Mouse (Mus musculus): Measurements from ENCODE around the gene Vars. TPM values are rescaled to one million over a fixed set of nuclear protein-coding genes. Genes with fewer than 3 reads are reported as not detected.
"Not testable (repeated sequence)": the region's sequence is repeated elsewhere in the genome, so short reads cannot be mapped to it uniquely, and the experiment has no call there.

Gene Vars
- polyA plus RNA-seq, 2 experiments, result 88.3 to 163 TPM

DNA sequence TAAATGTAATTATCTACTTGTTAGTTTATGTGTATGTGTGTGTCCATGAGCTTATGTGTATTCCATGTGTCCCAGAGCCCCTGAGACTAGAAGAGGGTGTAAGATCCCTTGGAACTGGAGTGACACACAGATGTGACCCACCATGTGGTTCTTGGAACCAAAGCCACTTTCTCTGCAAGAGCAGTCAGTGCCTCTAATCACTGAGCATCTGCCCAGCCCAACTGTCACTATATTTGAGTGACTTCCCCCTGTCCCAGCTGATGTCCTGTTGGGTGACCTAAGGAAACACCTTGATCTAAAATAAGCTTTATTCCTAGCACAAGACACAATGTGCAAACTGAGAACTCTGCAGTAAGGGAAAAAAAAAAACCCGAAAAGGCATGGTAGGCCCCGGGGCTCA lies 27.5 kb downstream of the Vars start:
- Histone ChIP-seq H3K9me3 (ENCODE audit: control insufficient read depth, low read length) (no peaks in the 10 kb centered on the region), H3K36me3 (ENCODE audit: control insufficient read depth, insufficient read depth, low read length) (no peaks in the 10 kb centered on the region), H3K4me1 (ENCODE audit: control insufficient read depth, insufficient read depth, low read length) (peaks cover 13% of the 10 kb centered on the region; the same call in 1 of the 2 replicates), H3K9ac (ENCODE audit: low read depth, low read length, severe bottlenecking) (0 out of 2 replicates have a peak overlapping the region, but pooled peaks have one; percentile 8), H3K4me2 (replicated peaks; ENCODE audit: low read depth, low read length, severe bottlenecking) (no peak overlapping the region), H3K4me3 (replicated peaks; ENCODE audit: low read length) (no peak overlapping the region), H3K27ac (replicated peaks; ENCODE audit: low read depth, low read length) (no peak overlapping the region), H3K27me3 (ENCODE audit: control insufficient read depth, insufficient read depth, low read length) (no peaks in the 10 kb centered on the region)
- DNase-seq (ENCODE audit: low spot score) (no peak), ATAC-seq (ENCODE audit: low FRiP score, low read depth) (no peak)
- WGBS, result 91% methylated on average over 2 of the region's 2 CpGs
- TF ChIP-seq POLR2A (IDR thresholded peaks at IDR 0.05; ENCODE audit: borderline replicate concordance, extremely low read depth, insufficient read depth, insufficient read length), result no peak

DNA sequence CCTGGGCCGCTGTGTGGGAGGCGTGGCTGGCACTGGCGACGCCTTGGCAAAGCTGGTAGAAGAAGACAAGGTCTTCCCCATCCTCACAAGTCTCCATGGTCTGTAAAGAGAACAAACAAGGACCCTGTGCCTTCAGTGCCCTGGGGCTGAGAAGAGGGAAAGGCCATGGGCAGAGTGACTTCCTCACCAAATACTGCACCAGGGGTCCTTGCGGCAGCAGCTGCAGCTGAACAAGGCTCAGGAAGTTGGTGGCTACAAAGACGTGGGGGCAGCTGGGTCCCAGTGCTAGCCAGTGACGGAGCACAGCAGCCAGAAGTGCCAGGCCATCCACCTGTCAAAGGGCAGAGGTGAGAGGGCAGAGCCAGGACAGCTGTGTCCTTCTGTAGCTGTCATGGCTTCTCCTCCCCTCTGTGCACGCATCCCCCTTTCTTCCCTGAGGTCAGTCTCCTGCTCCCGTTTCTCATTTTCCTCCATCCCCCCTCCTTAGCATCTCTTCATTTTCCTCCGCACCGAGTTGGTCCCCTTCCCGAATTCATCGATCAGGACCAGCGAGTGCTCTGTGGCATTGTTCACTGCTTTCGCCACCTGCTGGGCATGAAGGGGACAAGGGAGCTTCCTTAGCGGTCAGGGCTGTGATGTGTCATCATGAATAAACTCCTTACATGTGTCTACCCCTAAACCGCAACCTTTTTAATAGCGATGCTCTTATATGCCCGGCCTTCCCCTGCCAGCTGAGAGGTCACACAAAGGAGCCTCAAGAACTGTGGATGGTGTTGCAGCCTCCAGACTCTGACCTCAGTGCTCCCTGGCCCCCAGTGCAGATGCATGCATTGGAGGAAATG lies 29.1 kb downstream of the Vars start:
- Histone ChIP-seq H3K4me3 (replicated peaks; ENCODE audit: low read length) (no peak overlapping the region), H3K36me3 (ENCODE audit: control insufficient read depth, insufficient read depth, low read length) (no peaks in the 10 kb centered on the region), H3K27me3 (ENCODE audit: control insufficient read depth, insufficient read depth, low read length) (no peaks in the 10 kb centered on the region), H3K9ac (ENCODE audit: low read depth, low read length, severe bottlenecking) (no peak overlapping the region), H3K4me2 (replicated peaks; ENCODE audit: low read depth, low read length, severe bottlenecking) (no peak overlapping the region), H3K9me3 (ENCODE audit: control insufficient read depth, low read length) (no peaks in the 10 kb centered on the region), H3K27ac (replicated peaks; ENCODE audit: low read depth, low read length) (no peak overlapping the region), H3K4me1 (ENCODE audit: control insufficient read depth, insufficient read depth, low read length) (peaks cover 13% of the 10 kb centered on the region; the same call in 1 of the 2 replicates)
- DNase-seq (ENCODE audit: low spot score) (no peak), ATAC-seq (ENCODE audit: low FRiP score, low read depth) (no peak)
- 36% methylated on average over 19 of the region's 19 CpGs for WGBS
- TF ChIP-seq POLR2A (IDR thresholded peaks at IDR 0.05; ENCODE audit: borderline replicate concordance, extremely low read depth, insufficient read depth, insufficient read length), result no peak

DNA sequence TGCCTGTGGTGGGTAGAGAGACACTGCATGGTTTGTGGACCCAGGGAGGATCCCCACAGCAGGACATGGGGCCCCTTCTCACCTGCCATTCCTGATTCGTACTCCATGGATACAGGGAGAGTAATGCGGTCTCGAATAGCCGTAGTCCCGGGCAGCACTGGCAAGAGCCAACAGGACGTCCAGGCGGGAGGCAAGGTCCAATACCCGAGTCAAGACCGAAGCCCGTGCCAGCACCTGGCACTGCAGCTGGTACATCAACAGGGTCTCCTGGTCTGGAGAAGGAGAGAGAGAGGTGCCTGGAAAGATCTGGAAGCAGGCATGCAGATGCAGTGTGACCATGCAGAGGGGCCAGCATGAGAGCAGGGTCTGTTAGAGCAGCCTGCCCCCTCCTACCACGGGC lies 30.5 kb downstream of the Vars start:
- no peak for ATAC-seq (ENCODE audit: low FRiP score, low read depth)
- no peak overlapping the region for H3K4me3 ChIP-seq (replicated peaks; ENCODE audit: low read length)
- WGBS, result 87% methylated on average over 11 of the region's 11 CpGs
- H3K9me3 ChIP-seq (ENCODE audit: control insufficient read depth, low read length), result no peaks in the 10 kb centered on the region
- no peaks in the 10 kb centered on the region for H3K27me3 ChIP-seq (ENCODE audit: control insufficient read depth, insufficient read depth, low read length)
- no peak overlapping the region for H3K9ac ChIP-seq (ENCODE audit: low read depth, low read length, severe bottlenecking)
- H3K4me2 ChIP-seq (replicated peaks; ENCODE audit: low read depth, low read length, severe bottlenecking), result no peak overlapping the region
- H3K36me3 ChIP-seq (ENCODE audit: control insufficient read depth, insufficient read depth, low read length), result no peaks in the 10 kb centered on the region
- no peak for DNase-seq (ENCODE audit: low spot score)
- H3K4me1 ChIP-seq (ENCODE audit: control insufficient read depth, insufficient read depth, low read length), result peaks cover 8% of the 10 kb centered on the region; the same call in 1 of the 2 replicates
- no peak for TF ChIP-seq POLR2A (IDR thresholded peaks at IDR 0.05; ENCODE audit: borderline replicate concordance, extremely low read depth, insufficient read depth, insufficient read length)
- H3K27ac ChIP-seq (replicated peaks; ENCODE audit: low read depth, low read length), result no peak overlapping the region

DNA sequence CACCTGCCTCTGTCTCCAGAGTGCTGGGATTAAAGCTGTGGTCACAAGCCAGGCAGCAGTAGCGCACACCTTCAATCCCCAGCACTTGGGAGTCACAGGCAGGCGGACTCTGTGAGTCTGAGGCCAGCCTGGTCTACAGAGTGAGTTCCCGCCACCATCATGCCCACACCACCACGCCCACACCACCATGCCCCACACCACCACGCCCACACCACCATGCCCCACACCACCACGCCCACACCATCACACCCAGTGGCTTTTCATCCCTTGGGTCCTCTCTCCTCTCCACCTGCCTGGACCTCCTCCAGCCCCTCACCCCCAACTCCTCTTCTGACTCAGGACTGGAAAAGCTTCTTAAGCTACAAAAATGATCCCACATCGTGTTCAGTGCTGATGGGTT lies 31.1 kb downstream of the Vars start:
- Histone ChIP-seq H3K9ac (ENCODE audit: low read depth, low read length, severe bottlenecking) (no peak overlapping the region), H3K9me3 (ENCODE audit: control insufficient read depth, low read length) (no peaks in the 10 kb centered on the region), H3K4me3 (replicated peaks; ENCODE audit: low read length) (no peak overlapping the region), H3K4me1 (ENCODE audit: control insufficient read depth, insufficient read depth, low read length) (0 out of 2 replicates have a peak, but pooled peaks cover 7% of the 10 kb centered on the region), H3K36me3 (ENCODE audit: control insufficient read depth, insufficient read depth, low read length) (no peaks in the 10 kb centered on the region), H3K4me2 (replicated peaks; ENCODE audit: low read depth, low read length, severe bottlenecking) (no peak overlapping the region), H3K27me3 (ENCODE audit: control insufficient read depth, insufficient read depth, low read length) (no peaks in the 10 kb centered on the region), H3K27ac (replicated peaks; ENCODE audit: low read depth, low read length) (no peak overlapping the region)
- TF ChIP-seq POLR2A (IDR thresholded peaks at IDR 0.05; ENCODE audit: borderline replicate concordance, extremely low read depth, insufficient read depth, insufficient read length), result no peak
- ATAC-seq (ENCODE audit: low FRiP score, low read depth), result no peak
- DNase-seq (ENCODE audit: low spot score), result no peak
- 91% methylated on average over 7 of the region's 7 CpGs for WGBS

DNA sequence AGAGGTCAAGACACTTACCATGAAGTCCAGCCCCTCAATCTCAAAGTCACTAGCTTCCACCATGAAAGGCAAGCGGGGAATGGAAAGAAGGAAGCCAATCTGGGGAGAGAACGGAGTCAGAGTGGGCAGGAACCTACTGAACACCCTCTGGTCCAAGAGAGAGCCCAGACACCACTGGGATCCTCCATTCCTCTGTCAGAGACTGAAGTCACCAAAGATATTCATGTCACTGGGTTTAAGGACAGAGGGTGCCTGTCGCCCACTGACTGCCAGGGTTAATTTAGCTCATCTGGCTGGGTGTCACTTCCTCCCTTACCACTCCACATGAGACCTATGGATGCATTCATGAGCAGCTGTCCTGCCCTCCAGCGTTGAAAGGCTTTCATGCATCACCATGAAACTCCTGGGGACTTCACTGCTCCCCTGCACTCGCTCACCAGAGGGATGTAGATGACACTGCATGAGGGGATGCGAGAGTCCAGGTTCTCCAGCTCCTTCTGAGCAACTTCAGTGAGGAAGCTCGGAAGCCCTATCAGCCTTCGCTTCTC lies 31.6 kb downstream of the Vars start:
- 64% methylated on average over 8 of the region's 8 CpGs for WGBS
- H3K9me3 ChIP-seq (ENCODE audit: control insufficient read depth, low read length), result no peaks in the 10 kb centered on the region

DNA sequence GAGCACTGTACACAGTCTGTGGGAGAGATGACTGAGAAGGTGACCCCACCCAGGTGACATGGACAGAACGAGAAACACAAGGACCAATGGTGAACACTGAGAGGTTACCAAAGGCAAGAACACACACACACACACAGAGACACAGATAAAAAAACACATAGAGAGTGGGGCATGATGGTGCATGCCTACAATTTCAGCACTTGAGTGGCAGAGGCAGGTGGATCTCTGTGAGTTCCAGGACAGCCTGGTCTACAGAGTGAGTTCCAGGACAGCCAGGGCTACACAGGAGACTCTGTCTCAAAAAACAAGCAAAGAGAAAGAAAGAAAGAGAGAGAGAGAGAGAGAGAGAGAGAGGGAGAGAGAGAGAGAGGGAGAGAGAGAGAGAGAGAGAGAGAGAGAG lies 32.9 kb downstream of the Vars start:
- H3K4me2 ChIP-seq (replicated peaks; ENCODE audit: low read depth, low read length, severe bottlenecking); H3K9ac ChIP-seq (ENCODE audit: low read depth, low read length, severe bottlenecking); H3K36me3 ChIP-seq (ENCODE audit: control insufficient read depth, insufficient read depth, low read length); H3K27ac ChIP-seq (replicated peaks; ENCODE audit: low read depth, low read length); DNase-seq (ENCODE audit: low spot score); H3K27me3 ChIP-seq (ENCODE audit: control insufficient read depth, insufficient read depth, low read length); H3K4me3 ChIP-seq (replicated peaks; ENCODE audit: low read length); ATAC-seq (ENCODE audit: low FRiP score, low read depth); H3K4me1 ChIP-seq (ENCODE audit: control insufficient read depth, insufficient read depth, low read length); H3K9me3 ChIP-seq (ENCODE audit: control insufficient read depth, low read length): not testable (repeated sequence)
- WGBS, result 67% methylated on average over 1 of the region's 1 CpGs

More for the DNA sequence above, 31.6 kb downstream of the Vars start:
- no peak overlapping the region for H3K4me3 ChIP-seq (replicated peaks; ENCODE audit: low read length)
- DNase-seq (ENCODE audit: low spot score), result no peak
- H3K27me3 ChIP-seq (ENCODE audit: control insufficient read depth, insufficient read depth, low read length), result no peaks in the 10 kb centered on the region
- H3K36me3 ChIP-seq (ENCODE audit: control insufficient read depth, insufficient read depth, low read length), result no peaks in the 10 kb centered on the region
- H3K27ac ChIP-seq (replicated peaks; ENCODE audit: low read depth, low read length), result no peak overlapping the region
- H3K9ac ChIP-seq (ENCODE audit: low read depth, low read length, severe bottlenecking), result no peak overlapping the region
- ATAC-seq (ENCODE audit: low FRiP score, low read depth), result no peak
- H3K4me1 ChIP-seq (ENCODE audit: control insufficient read depth, insufficient read depth, low read length), result 0 out of 2 replicates have a peak, but pooled peaks cover 3% of the 10 kb centered on the region
- TF ChIP-seq POLR2A (IDR thresholded peaks at IDR 0.05; ENCODE audit: borderline replicate concordance, extremely low read depth, insufficient read depth, insufficient read length), result no peak
- H3K4me2 ChIP-seq (replicated peaks; ENCODE audit: low read depth, low read length, severe bottlenecking), result no peak overlapping the region

Measured in limb, embryonic 14.5 days (tissue).